Mouse (Mus musculus) testis, adult 2 months (tissue): ENCODE measurements around the gene Polr1e.

Experiments
- CTCF ChIP-seq: fragments of 200-500 bp; IDR thresholded peaks from 2 replicates; pipeline ENCODE4 v1.5.1; 2012; ENCODE audit warnings: low read depth, mild to moderate bottlenecking, inconsistent platforms, low read length, moderate library complexity; ENCODE audit not compliant: control insufficient read depth, insufficient read depth, insufficient replicate concordance
- POLR2A ChIP-seq: fragments of 200-500 bp; IDR thresholded peaks from 2 replicates; pipeline ENCODE4 v1.6.1; 2012; ENCODE audit warnings: low read depth, mild to moderate bottlenecking, inconsistent platforms, low read length, moderate library complexity; ENCODE audit not compliant: control insufficient read depth

DNA sequence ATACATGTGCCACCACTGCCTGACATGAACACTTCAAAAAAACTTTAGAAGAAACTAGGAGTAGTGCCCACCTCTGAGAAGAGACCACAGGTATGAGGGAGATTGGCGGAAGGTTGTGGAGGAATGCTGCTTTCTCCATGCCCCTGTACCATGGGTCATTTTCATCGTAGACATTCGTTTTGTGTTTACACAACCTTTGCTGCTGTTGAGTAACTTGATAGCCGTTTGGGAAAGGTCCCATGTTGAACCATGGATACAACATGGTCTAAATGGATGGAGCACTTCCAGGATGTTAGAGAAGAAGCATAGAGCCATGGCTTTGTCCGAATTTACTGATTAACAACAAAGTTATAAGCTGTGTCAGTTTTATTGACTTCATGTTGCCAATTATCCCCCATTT, 40.2 kb upstream of the Polr1e start:
- TF ChIP-seq POLR2A (no peak), CTCF (no peak)
